ENCODE assay signal across 11 mouse cellular contexts in the genomic region with DNA sequence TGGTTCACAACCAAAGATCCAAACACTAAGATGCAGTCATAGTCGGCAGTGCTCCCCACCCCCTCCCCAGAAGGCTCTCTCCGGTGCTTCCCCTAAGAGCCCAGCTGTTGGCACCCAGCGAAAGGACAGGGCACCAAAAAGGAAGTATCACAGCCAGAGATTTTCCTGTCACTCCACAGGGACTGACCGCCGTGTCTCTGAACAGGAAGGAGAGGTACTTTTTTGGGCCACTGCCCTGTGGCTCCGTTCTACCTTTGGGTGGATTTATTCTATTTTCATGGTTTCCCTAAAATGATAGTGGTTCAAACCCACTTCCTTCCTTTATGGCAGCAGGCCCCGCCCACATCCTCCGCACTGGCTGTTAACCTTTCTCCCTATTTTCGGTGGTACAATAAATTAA. TPM values are rescaled to one million over a fixed set of nuclear protein-coding genes. Genes with fewer than 3 reads are reported as not detected.
DNase-seq lines count a peak whose midpoint lies in the region; ATAC-seq and TF ChIP-seq lines count a peak whose summit lies in the region.
"Had no signal": no experiment of that assay in that cellular context is flagged by ENCODE, and none has a peak within 500 bp of the region (broad histone marks: within the 10 kb centered on the region; RNA-seq: fewer than 3 reads in every experiment).

No protein-coding gene starts in this region.

- TF ChIP-seq CTCF in E14TG2a.4 (conservative IDR thresholded peaks at IDR 0.05; ENCODE audit: low read length) = no peak

- H3K4me1 ChIP-seq in kidney, embryonic 14.5 days (ENCODE audit: control insufficient read depth, insufficient read depth, low read length) = no peaks in the 10 kb centered on the region
- H3K4me1 ChIP-seq in E14TG2a.4 (replicated peaks; ENCODE audit: low read depth, low read length) = peaks cover 27% of the 10 kb centered on the region
- peaks cover 23% of the 10 kb centered on the region for H3K4me1 ChIP-seq in megakaryocyte, embryonic 14.5 days
- H3K4me1 ChIP-seq: forebrain, embryonic 15.5 days; midbrain, embryonic 13.5 days had no signal

- 50% methylated on average over 9 of the region's 9 CpGs for WGBS in kidney, embryonic 14.5 days

- H3K27ac ChIP-seq in kidney, embryonic 14.5 days (ENCODE audit: low read depth, low read length) = no peak overlapping the region
- H3K27ac ChIP-seq: forebrain, embryonic 15.5 days; midbrain, embryonic 13.5 days had no signal

- H3K9me3 ChIP-seq in kidney, embryonic 14.5 days (ENCODE audit: control insufficient read depth, low read length) = no peaks in the 10 kb centered on the region
- H3K9me3 ChIP-seq in E14TG2a.4 (ENCODE audit: low read length) = peaks cover 3% of the 10 kb centered on the region
- peaks cover 43% of the 10 kb centered on the region for H3K9me3 ChIP-seq in megakaryocyte, embryonic 14.5 days
- H3K9me3 ChIP-seq: forebrain, embryonic 15.5 days; midbrain, embryonic 13.5 days had no signal

- no peaks in the 10 kb centered on the region for H3K27me3 ChIP-seq in kidney, embryonic 14.5 days (ENCODE audit: control insufficient read depth, insufficient read depth, low read length)
- peaks cover 7% of the 10 kb centered on the region; the same call in 1 of the 2 replicates for H3K27me3 ChIP-seq in E14TG2a.4 (ENCODE audit: insufficient read depth, low read length)
- H3K27me3 ChIP-seq in megakaryocyte, embryonic 14.5 days (replicated peaks) = peaks cover 90% of the 10 kb centered on the region
- H3K27me3 ChIP-seq: forebrain, embryonic 15.5 days; midbrain, embryonic 13.5 days had no signal

- H3K4me2 ChIP-seq in kidney, embryonic 14.5 days (replicated peaks; ENCODE audit: low read depth, low read length) = no peak overlapping the region
- H3K4me2 ChIP-seq: forebrain, embryonic 15.5 days; midbrain, embryonic 13.5 days had no signal

- H3K9ac ChIP-seq in kidney, embryonic 14.5 days (ENCODE audit: low read depth, low read length) = no peak overlapping the region
- H3K9ac ChIP-seq: forebrain, embryonic 15.5 days; midbrain, embryonic 13.5 days had no signal

- DNase-seq in kidney, postnatal 10 days = peak; percentile 63
- peak; percentile 76 for DNase-seq in induced T-regulatory cell, adult 2 months (ENCODE audit: low read depth)
- no peak for DNase-seq in urinary bladder, adult 2 months (ENCODE audit: low spot score)
- DNase-seq in gastrocnemius, postnatal 10 days = no peak
- no peak for DNase-seq in lung, postnatal 25 days (ENCODE audit: low spot score)
- DNase-seq: cerebellum, adult 9-11 months had no signal

- no peak overlapping the region for H3K4me3 ChIP-seq in kidney, embryonic 14.5 days (ENCODE audit: low read length)
- peak overlapping the region; percentile 50 for H3K4me3 ChIP-seq in E14TG2a.4 (replicated peaks; ENCODE audit: low read length)
- peak overlapping the region; percentile 88 for H3K4me3 ChIP-seq in megakaryocyte, embryonic 14.5 days (replicated peaks)
- H3K4me3 ChIP-seq: forebrain, embryonic 15.5 days; midbrain, embryonic 13.5 days had no signal

- no peaks in the 10 kb centered on the region for H3K36me3 ChIP-seq in kidney, embryonic 14.5 days (ENCODE audit: control insufficient read depth, insufficient read depth, low read length)
- no peaks in the 10 kb centered on the region for H3K36me3 ChIP-seq in E14TG2a.4 (ENCODE audit: insufficient read depth, low read length)
- H3K36me3 ChIP-seq in megakaryocyte, embryonic 14.5 days (replicated peaks; ENCODE audit: low read length) = no peaks in the 10 kb centered on the region
- H3K36me3 ChIP-seq: forebrain, embryonic 15.5 days; midbrain, embryonic 13.5 days had no signal

- ATAC-seq in kidney, embryonic 14.5 days (ENCODE audit: low FRiP score, low TSS enrichment) = no peak
- ATAC-seq: forebrain, embryonic 15.5 days; midbrain, embryonic 13.5 days had no signal

RNA-seq across cellular contexts. Expression of gene Ryk, which starts 42.9 kb away (rescaled TPM):
- 29.9 and 32.7 TPM in 2 replicates for polyA plus RNA-seq in kidney, embryonic 14.5 days (2014; fragmentation: Nextera tagmentation; extraction: Ambion mirVana)
- 2.4 TPM in 1 of 2 replicates, not detected in the other for polyA plus RNA-seq in megakaryocyte, embryonic 14.5 days (2012; ENCODE audit: insufficient read depth, low replicate concordance)
- polyA plus RNA-seq in urinary bladder, adult 2 months (2012; rRNA removed) = 69.2 and 78.7 TPM in 2 replicates
- 10 to 100 TPM; 52.4 to 60.9 TPM for total RNA-seq in gastrocnemius, postnatal 10 days (2021)

Comparison
In these comparisons a context has a peak if more than half of its experiments do, and no peak if none do; other contexts are left out.
1. DNase-seq: peak in kidney, postnatal 10 days (single experiment) and induced T-regulatory cell, adult 2 months (single experiment); none in urinary bladder, adult 2 months (single experiment), gastrocnemius, postnatal 10 days (single experiment) and lung, postnatal 25 days (single experiment).